ENCODE assay signal across 21 mouse cellular contexts in the genomic region with DNA sequence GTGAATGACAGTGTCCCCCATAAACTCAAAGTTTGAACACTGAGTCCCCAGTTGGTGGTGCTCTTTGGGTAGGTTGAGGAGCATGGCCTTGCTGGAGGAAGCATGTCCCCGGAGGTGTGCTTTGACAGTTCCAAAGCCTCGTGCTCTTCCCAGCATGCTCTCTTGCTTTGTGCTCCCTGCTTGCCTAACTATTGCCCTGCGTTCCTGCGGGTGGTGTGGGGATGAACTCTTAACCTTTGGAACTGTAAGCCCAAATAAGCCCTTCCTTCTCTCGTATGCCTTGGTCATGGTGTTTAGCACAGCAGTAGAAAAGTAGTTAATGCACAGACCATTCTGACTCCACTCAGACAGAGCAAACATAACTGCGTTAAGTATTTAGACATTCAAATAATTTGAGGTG.
"Had no signal": no experiment of that assay in that cellular context is flagged by ENCODE, and none has a peak within 500 bp of the region (broad histone marks: within the 10 kb centered on the region; RNA-seq: fewer than 3 reads in every experiment).

No protein-coding gene starts in this region.

- H3K27me3 ChIP-seq: heart, embryonic 12.5 days; hindbrain, embryonic 13.5 days; hindbrain, embryonic 15.5 days; limb, embryonic 13.5 days; limb, embryonic 15.5 days; liver, embryonic 13.5 days had no signal

- H3K4me2 ChIP-seq: heart, embryonic 12.5 days; hindbrain, embryonic 13.5 days; hindbrain, embryonic 15.5 days; limb, embryonic 13.5 days; limb, embryonic 15.5 days; liver, embryonic 13.5 days had no signal

- H3K9ac ChIP-seq: forebrain, postnatal 0 days; heart, embryonic 12.5 days; hindbrain, embryonic 13.5 days; hindbrain, embryonic 15.5 days; limb, embryonic 13.5 days; limb, embryonic 15.5 days; liver, embryonic 13.5 days had no signal

- DNase-seq: forebrain, postnatal 0 days; gastrocnemius, postnatal 14 days; gastrocnemius, postnatal 36 days; heart, adult 18-20 months; heart, postnatal 14 days; heart, postnatal 36 days; kidney, adult 18-20 months; kidney, adult 9 months; kidney, postnatal 10 days; layer of hippocampus, adult 9-11 months; layer of hippocampus, postnatal 36 days; left cerebral cortex, postnatal 4 days; liver, embryonic 13.5 days had no signal

- H3K36me3 ChIP-seq: hindbrain, embryonic 13.5 days; limb, embryonic 13.5 days; limb, embryonic 15.5 days had no signal

- H3K27ac ChIP-seq: heart, embryonic 10.5 days; hindbrain, embryonic 13.5 days; hindbrain, embryonic 15.5 days; hindbrain, postnatal 0 days; limb, embryonic 13.5 days; limb, embryonic 15.5 days; liver, embryonic 13.5 days had no signal

- H3K4me1 ChIP-seq: hindbrain, embryonic 15.5 days; limb, embryonic 15.5 days had no signal

- ATAC-seq: forebrain, postnatal 0 days; hindbrain, postnatal 0 days; intestine, embryonic 16.5 days had no signal

- H3K4me3 ChIP-seq: heart, embryonic 10.5 days; heart, embryonic 12.5 days; hindbrain, embryonic 13.5 days; hindbrain, embryonic 15.5 days; limb, embryonic 13.5 days; limb, embryonic 15.5 days; liver, embryonic 13.5 days had no signal

- H3K9me3 ChIP-seq: heart, embryonic 10.5 days; hindbrain, embryonic 15.5 days; limb, embryonic 13.5 days; limb, embryonic 15.5 days; liver, embryonic 13.5 days had no signal
